Mouse (Mus musculus) intestine, embryonic 16.5 days (tissue): ENCODE data around the gene Papss2. TPM values are rescaled to one million over a fixed set of nuclear protein-coding genes. Genes with fewer than 3 reads are reported as not detected.

Source experiments
- ATAC-seq: fragments of 200-750 bp; cut with Nextera tagmentation; 2 replicates; pipeline ENCODE4 v1.8.0; 2017; ENCODE audit warnings: moderate TSS enrichment, moderate library complexity
- H3K27ac ChIP-seq: fragments of 300-500 bp; sonication (generic); 2 replicates; pipeline ENCODE4 v1.5.1; 2014; ENCODE audit warnings: mild to moderate bottlenecking, low read length
- H3K27me3 ChIP-seq: fragments of 300-500 bp; sonication (generic); replicated peaks from 2 replicates; pipeline ENCODE4 v1.6.1; 2014; ENCODE audit warnings: low read length, control low read depth, mixed read lengths; ENCODE audit not compliant: control insufficient read depth, insufficient read depth
- H3K36me3 ChIP-seq: fragments of 300-500 bp; sonication (generic); 2 replicates; pipeline ENCODE4 v1.6.1; 2014; ENCODE audit warnings: low read length, control low read depth; ENCODE audit not compliant: control insufficient read depth, insufficient read depth
- H3K4me1 ChIP-seq: fragments of 300-500 bp; sonication (generic); 2 replicates; pipeline ENCODE4 v1.6.1; 2014; ENCODE audit warnings: low read length, control low read depth, mixed read lengths; ENCODE audit not compliant: control insufficient read depth, insufficient read depth
- H3K4me2 ChIP-seq: fragments of 300-500 bp; sonication (generic); 2 replicates; pipeline ENCODE4 v1.6.1; 2014; ENCODE audit warnings: low read depth, low read length, control low read depth
- H3K4me3 ChIP-seq: fragments of 300-500 bp; sonication (generic); 2 replicates; pipeline ENCODE4 v1.5.1; 2014; ENCODE audit warnings: mild to moderate bottlenecking, low read length
- H3K9ac ChIP-seq: fragments of 300-500 bp; sonication (generic); 2 replicates; pipeline ENCODE4 v1.6.1; 2014; ENCODE audit warnings: low read depth, low read length
- H3K9me3 ChIP-seq: fragments of 300-500 bp; sonication (generic); 2 replicates; pipeline ENCODE4 v1.6.1; 2016; ENCODE audit warnings: low read length, control low read depth; ENCODE audit not compliant: control insufficient read depth
- WGBS: fragments of 180-500 bp; shearing (Covaris S2); extraction: QIAGEN DNeasy Blood & Tissue Kit; methylation state at CpG from one replicate; pipeline ENCODE4 v1.1.7; 2014; 5-methylcytosine and 5-hydroxymethylcytosine counted together
- polyA plus RNA-seq: library from polyadenylated mRNA; unstranded; fragments of >200 nt; fragmentation: Nextera tagmentation; extraction: Ambion mirVana; gene quantifications from 2 replicates; pipeline ENCODE4 v1.2.1, GENCODE M21; 2015

Gene Papss2
- polyA plus RNA-seq, 1 experiment from 2014 or later, result 11.0 TPM

GRCm38 (mm10) chr19:32708996-32709395, 113.4 kb downstream of the Papss2 start:
- 86% methylated on average over 5 of the region's 5 CpGs for WGBS
- Histone ChIP-seq H3K4me3 (no peak overlapping the region), H3K36me3 (no peaks in the 10 kb centered on the region), H3K4me2 (no peak overlapping the region), H3K9ac (no peak overlapping the region), H3K9me3 (no peaks in the 10 kb centered on the region), H3K27me3 (no peaks in the 10 kb centered on the region), H3K4me1 (peaks cover 10% of the 10 kb centered on the region), H3K27ac (no peak overlapping the region)
- no peak for ATAC-seq

DNA sequence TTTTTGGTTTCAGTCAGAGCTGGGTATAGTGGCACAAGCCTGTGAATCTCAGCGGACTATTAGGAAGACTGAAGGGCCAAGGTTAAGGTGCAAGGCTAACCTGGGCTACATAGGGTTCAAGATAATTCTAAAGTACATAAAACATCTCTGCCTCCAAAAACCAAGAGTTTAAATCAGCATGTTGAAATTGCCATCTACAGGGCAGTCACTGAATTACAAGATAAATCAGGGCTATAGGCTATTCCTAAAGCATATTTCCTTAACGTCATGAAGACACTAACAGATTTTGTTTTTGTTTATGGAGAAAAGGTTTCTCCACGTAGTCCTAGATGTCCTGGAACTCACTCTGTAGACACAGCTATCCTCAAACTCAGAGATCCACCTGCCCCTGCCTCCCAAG, 114.7 kb downstream of the Papss2 start:
- 62% methylated on average over 3 of the region's 3 CpGs for WGBS
- H3K4me3 ChIP-seq, result no peak overlapping the region
- no peak for ATAC-seq
- no peaks in the 10 kb centered on the region for H3K27me3 ChIP-seq
- peaks cover 10% of the 10 kb centered on the region for H3K4me1 ChIP-seq
- no peaks in the 10 kb centered on the region for H3K9me3 ChIP-seq
- no peaks in the 10 kb centered on the region for H3K36me3 ChIP-seq
- H3K27ac ChIP-seq, result no peak overlapping the region
- H3K4me2 ChIP-seq, result no peak overlapping the region
- no peak overlapping the region for H3K9ac ChIP-seq

DNA sequence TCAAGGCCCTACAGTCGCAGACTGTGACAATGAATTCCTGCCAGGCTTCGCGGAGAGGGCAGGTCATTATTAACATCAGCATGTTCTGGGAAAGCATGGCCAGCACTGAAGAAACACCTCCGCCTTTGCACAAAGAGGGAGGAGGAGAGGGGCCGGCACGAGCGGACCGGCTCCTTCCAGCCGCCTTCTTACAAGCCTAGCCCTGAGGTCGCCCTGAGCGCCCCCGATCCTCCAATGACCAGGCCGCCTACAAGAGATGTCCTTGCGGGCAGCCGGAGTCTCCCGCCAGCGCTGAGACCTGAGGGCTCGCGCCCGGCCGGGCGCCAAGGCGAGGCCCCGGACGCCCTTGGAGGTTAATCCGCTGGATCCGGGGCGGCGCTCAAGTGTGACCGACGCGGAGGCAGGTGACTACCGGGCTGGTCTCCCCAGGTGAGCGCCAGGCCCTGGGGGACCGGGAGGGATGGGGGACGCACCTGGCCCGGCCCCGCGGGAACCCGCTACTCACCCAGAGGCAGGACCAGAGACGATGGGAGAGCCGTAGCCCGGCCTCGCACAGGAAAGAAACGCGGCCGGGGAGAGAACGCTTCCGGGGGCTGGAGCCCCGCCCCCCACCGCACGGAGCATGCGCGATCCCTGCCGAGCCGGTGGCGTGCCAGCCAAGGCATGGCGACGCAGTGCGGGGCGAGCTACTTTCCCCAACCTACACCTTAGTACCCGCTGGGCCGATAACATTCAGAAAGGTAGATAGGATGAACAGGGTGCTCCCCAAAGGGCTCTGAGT, 116.4 kb downstream of the Papss2 start:
- Histone ChIP-seq H3K4me1 (peaks cover 10% of the 10 kb centered on the region), H3K36me3 (no peaks in the 10 kb centered on the region), H3K4me3 (peak overlapping the region; percentile 85), H3K4me2 (peak overlapping the region; percentile 60), H3K27ac (peak overlapping the region; percentile 92), H3K9me3 (no peaks in the 10 kb centered on the region), H3K9ac (peak overlapping the region; percentile 93), H3K27me3 (no peaks in the 10 kb centered on the region)
- peak; percentile 98 for ATAC-seq
- WGBS, result under 1% methylated on average over 63 of the region's 63 CpGs

GRCm38 (mm10) chr19:32712588-32713042, 117.0 kb downstream of the Papss2 start:
- Histone ChIP-seq H3K4me1 (peaks cover 10% of the 10 kb centered on the region), H3K36me3 (no peaks in the 10 kb centered on the region), H3K27me3 (no peaks in the 10 kb centered on the region), H3K27ac (peak overlapping the region; percentile 92), H3K4me3 (peak overlapping the region; percentile 85), H3K4me2 (peak overlapping the region; percentile 60), H3K9me3 (no peaks in the 10 kb centered on the region), H3K9ac (peak overlapping the region; percentile 93)
- ATAC-seq, result peak; percentile 91
- WGBS, result under 1% methylated on average over 11 of the region's 11 CpGs

DNA sequence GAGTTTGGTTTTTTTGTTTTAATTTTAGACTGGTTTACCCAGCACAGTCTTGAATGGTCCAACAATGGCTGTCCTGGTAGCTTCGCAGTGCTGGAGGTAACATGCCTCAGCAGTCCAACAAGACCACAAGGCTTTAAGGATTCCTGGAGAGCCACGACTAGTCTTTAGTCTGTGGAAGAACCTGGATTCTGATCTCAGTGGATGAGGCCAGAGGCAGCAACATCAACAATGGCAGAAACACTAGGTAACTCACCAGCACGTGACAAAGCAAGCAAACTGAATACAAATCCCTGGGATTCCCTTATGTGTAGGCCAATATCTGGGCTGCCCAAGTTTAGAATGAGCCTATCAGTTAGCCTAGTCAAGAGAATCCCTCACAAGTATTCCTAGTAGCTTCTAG, 117.9 kb downstream of the Papss2 start:
- Histone ChIP-seq H3K4me1 (peaks cover 10% of the 10 kb centered on the region), H3K27ac (no peak overlapping the region), H3K9ac (no peak overlapping the region), H3K27me3 (no peaks in the 10 kb centered on the region), H3K4me2 (no peak overlapping the region), H3K9me3 (no peaks in the 10 kb centered on the region), H3K4me3 (no peak overlapping the region), H3K36me3 (no peaks in the 10 kb centered on the region)
- ATAC-seq, result no peak
- 84% methylated on average over 3 of the region's 3 CpGs for WGBS

- H3K9me3 ChIP-seq, result no peaks in the 10 kb centered on the region
- H3K36me3 ChIP-seq, result no peaks in the 10 kb centered on the region
- no peak overlapping the region for H3K9ac ChIP-seq
- peaks cover 10% of the 10 kb centered on the region for H3K4me1 ChIP-seq
- H3K27ac ChIP-seq, result no peak overlapping the region
- WGBS, result 6% methylated on average over 3 of the region's 3 CpGs
- no peaks in the 10 kb centered on the region for H3K27me3 ChIP-seq
- no peak overlapping the region for H3K4me2 ChIP-seq
- no peak overlapping the region for H3K4me3 ChIP-seq
- ATAC-seq, result no peak
Measured at GRCm38 (mm10) chr19:32715201-32715600, 119.6 kb downstream of the Papss2 start.

DNA sequence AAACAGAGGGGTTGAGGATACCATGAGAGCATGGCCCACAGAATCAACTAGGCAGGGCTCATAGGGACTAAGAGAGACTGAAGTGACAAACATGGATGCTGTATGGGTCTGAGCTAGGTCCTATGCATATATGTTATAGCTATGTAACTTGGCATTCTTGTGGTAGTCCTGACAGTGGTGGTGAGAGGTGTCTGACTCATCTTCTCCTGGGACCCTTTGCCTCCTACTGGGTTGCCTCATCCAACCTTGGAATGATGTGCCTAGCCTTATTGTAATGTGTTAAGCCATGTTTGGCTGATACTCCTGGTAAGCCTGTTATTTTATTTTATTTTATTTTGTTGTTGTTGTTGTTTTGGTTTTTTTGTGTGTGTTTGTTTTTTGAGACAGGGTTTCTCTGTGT, 120.1 kb downstream of the Papss2 start:
- H3K27ac ChIP-seq, result no peak overlapping the region
- no peak overlapping the region for H3K9ac ChIP-seq
- H3K9me3 ChIP-seq, result no peaks in the 10 kb centered on the region
- H3K4me3 ChIP-seq, result no peak overlapping the region
- ATAC-seq, result no peak
- no peaks in the 10 kb centered on the region for H3K27me3 ChIP-seq
- H3K4me1 ChIP-seq, result peaks cover 10% of the 10 kb centered on the region
- H3K4me2 ChIP-seq, result no peak overlapping the region
- H3K36me3 ChIP-seq, result no peaks in the 10 kb centered on the region

Other genes with a start within 250 kb of the Papss2 start
- gene Sgms1, start 206.1 kb upstream of the Papss2 start, polyA plus RNA-seq, result 33.1 and 33.5 TPM in 2 replicates
- gene Rpl9-ps6, start 129.2 kb upstream of the Papss2 start, polyA plus RNA-seq, result 79.6 and 82.0 TPM in 2 replicates
- gene Minpp1, start 110.0 kb upstream of the Papss2 start, polyA plus RNA-seq, result 56.7 and 60.9 TPM in 2 replicates
- gene Atad1, start 144.0 kb downstream of the Papss2 start, polyA plus RNA-seq, result 73.1 and 77.4 TPM in 2 replicates
- 7.1 and 7.6 TPM in 2 replicates for gene Pten, start 161.7 kb downstream of the Papss2 start, polyA plus RNA-seq